Mouse (Mus musculus) olfactory bulb, adult 2 months (tissue): ENCODE results near the gene Vps37b.

ENCODE experiments used
- CTCF ChIP-seq: fragments of 200-500 bp; IDR thresholded peaks from 2 replicates; pipeline ENCODE4 v1.5.1; 2012; ENCODE audit warnings: low read depth, mild to moderate bottlenecking, low read length, moderate library complexity; ENCODE audit not compliant: insufficient read depth
- POLR2A ChIP-seq: fragments of 200-500 bp; IDR thresholded peaks from 2 replicates; pipeline ENCODE4 v1.6.1; 2012; ENCODE audit warnings: mild to moderate bottlenecking, low read depth, low read length, moderate library complexity; ENCODE audit not compliant: insufficient read depth

DNA sequence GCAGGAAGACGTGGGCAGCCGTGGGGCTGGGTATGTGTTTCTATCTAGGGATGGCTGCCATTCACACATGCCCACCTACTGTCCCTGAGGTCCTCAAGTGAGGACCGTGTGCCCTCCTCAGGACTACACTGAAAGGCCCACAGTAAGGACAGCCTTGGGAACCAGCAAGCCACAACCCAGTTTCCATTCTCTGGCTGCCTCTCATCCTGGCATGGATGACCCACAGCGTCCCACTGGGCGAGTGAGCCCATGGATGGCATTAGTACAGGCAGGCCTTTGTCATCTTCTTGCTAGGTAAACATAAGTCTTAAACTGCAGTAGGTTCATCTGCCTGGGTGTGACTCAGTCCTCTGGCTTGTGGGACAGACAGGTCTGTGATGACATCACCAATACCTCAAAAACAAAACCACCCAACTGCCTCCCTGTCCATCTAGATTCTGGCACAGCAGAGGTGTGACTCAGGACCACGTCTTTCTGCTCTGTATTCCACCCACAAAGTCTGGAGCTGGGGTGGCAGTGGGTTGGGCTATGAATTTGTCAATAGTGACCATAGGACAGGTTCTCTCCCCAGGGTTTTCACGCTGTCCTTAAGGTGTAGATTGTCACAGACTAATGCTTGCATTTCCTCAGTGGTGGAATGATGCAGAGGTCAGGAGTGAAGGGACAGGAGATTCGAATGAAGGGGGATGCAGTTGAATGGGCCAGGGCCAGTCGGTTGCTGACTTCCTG is 51.4 kb downstream of the Vps37b start:
- TF ChIP-seq CTCF: no peak
- TF ChIP-seq POLR2A: no peak
